Mouse (Mus musculus) layer of hippocampus, postnatal 25 days (tissue): ENCODE data around the gene Olfr145. TPM values are rescaled to one million over a fixed set of nuclear protein-coding genes. Genes with fewer than 3 reads are reported as not detected.

Source experiments
- DNase-seq, 2 experiments: peaks; one replicate each; pipeline ENCODE4 v3.0.0; 2022; ENCODE audit warnings: mixed read lengths in 2 of 2, low spot score in 1 of 2; ENCODE audit errors: extremely low spot score in 1 of 2
- total RNA-seq, 2 experiments: library from RNA; stranded (reverse); gene quantifications; 2 replicates each; pipeline ENCODE4 v1.2.3; 2021

The Olfr145 gene
- not detected for total RNA-seq

GRCm38 (mm10) chr9:37896661-37897060, at the start of gene Olfr145:
Gene Olfr145 (plus strand): TSS chr9:37896724.
- no peak for DNase-seq

GRCm38 (mm10) chr9:37849267-37849666, 47.3 kb upstream of the Olfr145 start:
- DNase-seq, result no peak

GRCm38 (mm10) chr9:37853969-37854368, 42.6 kb upstream of the Olfr145 start, which contains the start of gene Olfr877:
Gene Olfr877 (plus strand): TSS chr9:37854269.
- DNase-seq, result no peak

DNA sequence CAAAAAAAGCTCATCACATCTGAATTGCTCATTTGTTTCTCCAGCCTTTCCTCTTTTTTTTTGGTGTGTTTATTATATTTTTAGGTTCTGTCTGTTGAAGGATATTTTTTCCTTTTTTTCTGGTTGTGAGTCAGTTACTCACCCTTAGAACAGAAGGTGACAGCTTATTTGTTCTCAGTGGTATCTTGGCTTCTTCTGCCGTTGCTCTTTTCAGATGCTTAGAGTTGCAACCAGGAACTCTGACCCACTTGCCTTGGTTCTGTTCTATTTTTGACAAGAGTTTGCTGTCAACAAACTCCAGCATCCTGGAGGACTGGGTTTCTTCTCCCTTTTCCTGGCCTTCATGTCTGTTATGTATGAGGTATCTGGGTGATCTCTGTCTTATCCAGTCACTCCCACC, 33.2 kb upstream of the Olfr145 start:
- no peak for DNase-seq

DNA sequence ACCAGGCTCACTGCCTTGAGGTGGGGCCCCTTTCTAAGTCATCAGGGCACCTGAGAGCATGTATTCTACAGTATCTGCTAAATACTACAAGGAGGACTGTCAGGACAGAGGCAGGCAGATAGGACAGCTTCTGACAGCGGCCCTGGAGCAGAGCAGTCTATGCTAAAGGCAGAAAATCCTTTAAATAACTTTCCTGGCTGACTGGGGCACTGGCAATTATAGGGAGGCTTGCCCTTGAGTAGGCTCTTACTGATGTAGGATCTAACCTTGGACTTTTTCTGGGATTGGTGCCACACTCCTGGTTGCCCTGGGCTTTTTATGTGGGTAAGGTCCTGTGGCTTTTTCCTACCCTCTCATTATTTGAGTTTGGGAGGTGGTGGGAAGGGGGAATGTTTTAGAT, 26.3 kb upstream of the Olfr145 start:
- no peak for DNase-seq

- DNase-seq, result no peak
These were observed 25.4 kb upstream of the Olfr145 start for GRCm38 (mm10) chr9:37871097-37871496.

- DNase-seq, result no peak
These were observed 25.0 kb upstream of the Olfr145 start for GRCm38 (mm10) chr9:37871536-37871935.

GRCm38 (mm10) chr9:37890960-37891359, 5.6 kb upstream of the Olfr145 start:
- DNase-seq, result no peak

DNA sequence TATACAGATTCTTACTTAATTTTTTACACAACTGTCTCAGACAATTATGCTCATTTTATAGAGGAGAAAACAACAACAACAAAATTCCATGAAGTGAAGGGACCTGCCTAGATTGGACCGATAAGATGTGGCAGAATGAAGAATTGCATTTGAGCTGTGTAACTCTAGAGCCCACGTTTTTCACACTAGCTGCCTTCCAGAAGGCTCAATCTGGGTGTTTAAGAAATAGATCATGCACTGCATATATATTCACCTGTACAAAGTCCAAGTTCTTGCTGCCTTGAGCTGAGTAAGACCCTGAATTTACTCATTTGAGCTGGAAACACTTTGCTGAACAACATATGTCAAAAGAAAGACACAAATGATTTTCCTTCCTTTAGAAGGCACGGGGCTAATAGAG, 9.0 kb downstream of the Olfr145 start:
- DNase-seq, result no peak

DNA sequence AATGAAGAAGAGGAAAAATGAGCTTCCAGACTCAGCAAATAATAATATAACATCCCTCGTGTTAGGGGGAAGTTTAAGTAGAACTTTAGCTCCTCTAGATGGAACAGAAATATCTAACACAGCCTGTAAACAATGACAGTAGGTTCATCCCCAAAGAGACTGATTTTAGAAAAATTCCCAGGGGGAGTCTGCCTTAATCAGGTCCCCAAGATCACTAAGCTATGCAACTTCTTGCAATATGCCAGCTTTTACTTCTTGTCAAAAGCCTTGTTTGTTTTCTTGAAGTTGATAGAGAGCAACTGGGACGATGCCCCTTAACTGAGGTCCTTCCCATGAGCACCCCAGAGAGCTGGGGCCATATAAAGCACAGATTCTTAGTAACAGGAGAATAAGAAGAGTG, 21.0 kb downstream of the Olfr145 start, which contains the start of gene Olfr878:
Gene Olfr878, plus strand, starts transcription at position 301 of the 400 bp plus-strand sequence.
- no peak for DNase-seq

- no peak for DNase-seq
These were observed 21.5 kb downstream of the Olfr145 start for GRCm38 (mm10) chr9:37918018-37918417.

- DNase-seq, result no peak
These were observed 27.7 kb downstream of the Olfr145 start for GRCm38 (mm10) chr9:37924194-37924593.

GRCm38 (mm10) chr9:37925445-37925844, 28.9 kb downstream of the Olfr145 start:
- no peak for DNase-seq

GRCm38 (mm10) chr9:37926019-37927013, 29.8 kb downstream of the Olfr145 start:
- no peak for DNase-seq

DNA sequence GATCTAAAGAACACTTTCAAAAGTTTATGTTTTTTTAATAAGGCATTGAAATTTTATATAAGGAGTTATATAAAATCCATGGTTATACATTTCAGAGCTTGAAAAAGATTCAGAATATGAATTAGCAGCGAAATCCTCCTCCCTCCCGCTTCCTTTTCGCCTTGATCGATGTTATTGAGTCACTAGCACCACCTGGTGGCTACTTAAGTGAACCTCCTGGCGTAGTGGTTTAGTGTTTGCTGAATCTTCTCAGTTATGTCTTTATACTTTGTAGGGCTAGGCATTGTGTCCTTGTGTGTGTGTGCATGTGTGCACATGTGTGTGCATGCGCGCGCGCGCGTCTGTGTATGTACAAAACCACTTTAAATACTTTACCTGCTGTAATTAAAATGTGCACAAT, 36.0 kb downstream of the Olfr145 start:
- DNase-seq, result peak; percentile 36 to 56

DNA sequence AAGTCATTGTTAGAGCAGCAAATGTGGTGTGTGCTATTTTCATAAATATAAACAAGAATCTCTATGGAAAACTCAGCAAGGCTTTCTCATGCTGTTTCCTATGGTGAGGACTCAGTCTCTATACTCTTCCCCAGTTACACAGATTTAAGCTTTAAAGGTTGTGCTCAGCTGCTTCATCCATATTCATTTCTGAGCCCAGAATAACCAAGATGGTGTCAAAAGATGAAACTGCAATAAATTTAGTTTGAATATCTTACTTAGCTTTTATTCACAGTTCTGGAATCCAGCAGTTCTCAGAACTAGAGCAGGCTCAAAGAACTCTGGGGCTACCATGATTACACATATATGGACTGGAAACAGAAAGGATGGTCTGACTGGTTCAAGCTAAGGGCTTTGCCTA, 37.6 kb downstream of the Olfr145 start:
- no peak for DNase-seq

DNA sequence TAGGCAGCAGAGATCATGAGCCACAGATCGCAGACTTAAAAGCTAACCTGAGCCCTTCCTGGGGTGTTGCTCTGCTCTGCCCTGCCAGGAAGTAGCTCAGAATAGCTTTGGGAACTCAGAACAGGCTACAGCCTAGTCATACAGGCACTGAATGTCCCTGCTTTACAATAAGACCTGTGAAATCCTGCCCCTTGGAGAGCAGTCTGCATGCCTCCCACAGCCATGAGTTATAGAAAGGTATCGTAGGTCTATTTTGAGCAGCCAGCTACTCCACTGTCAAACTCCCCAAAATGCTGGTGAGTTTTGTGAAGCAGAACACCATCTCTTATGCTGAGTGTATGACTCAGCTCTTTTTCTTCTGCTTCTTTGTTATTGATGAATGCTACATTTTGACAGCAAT, 44.6 kb downstream of the Olfr145 start:
- DNase-seq, result no peak

Other genes with a start within 250 kb of the Olfr145 start
- 10 to 100 TPM; 47.4 to 49.8 TPM for gene Tbrg1, start 239.4 kb upstream of the Olfr145 start, total RNA-seq
- not detected for gene Panx3, start 227.5 kb upstream of the Olfr145 start, total RNA-seq
- gene Olfr160, start 180.5 kb upstream of the Olfr145 start, total RNA-seq, result not detected
- gene Olfr874, start 151.6 kb upstream of the Olfr145 start, total RNA-seq, result not detected
- not detected for gene Olfr875, start 124.9 kb upstream of the Olfr145 start, total RNA-seq
- not detected for gene Olfr876, start 93.7 kb upstream of the Olfr145 start, total RNA-seq
- not detected for gene Olfr877, start 42.5 kb upstream of the Olfr145 start, total RNA-seq
- gene Olfr878, start 21.1 kb downstream of the Olfr145 start, total RNA-seq, result not detected
- gene Olfr881, start 95.1 kb downstream of the Olfr145 start, total RNA-seq, result not detected
- not detected for gene Olfr883, start 129.1 kb downstream of the Olfr145 start, total RNA-seq
- not detected for gene Olfr884, start 149.8 kb downstream of the Olfr145 start, total RNA-seq
- not detected for gene Olfr885, start 164.6 kb downstream of the Olfr145 start, total RNA-seq
- gene Olfr887, start 187.3 kb downstream of the Olfr145 start, total RNA-seq, result not detected
- not detected for gene Olfr888, start 211.4 kb downstream of the Olfr145 start, total RNA-seq
- not detected for gene Olfr889, start 218.5 kb downstream of the Olfr145 start, total RNA-seq
- not detected for gene Olfr890, start 245.8 kb downstream of the Olfr145 start, total RNA-seq